Mouse (Mus musculus) thymus, postnatal 10 days (tissue): Measurements from ENCODE around the gene Slc6a21.

Experiments
- DNase-seq, 2 experiments: peaks; one replicate each; pipeline ENCODE4 v3.0.0; 2021; ENCODE audit warnings: low spot score in 2 of 2

Slc6a21 gene

DNA sequence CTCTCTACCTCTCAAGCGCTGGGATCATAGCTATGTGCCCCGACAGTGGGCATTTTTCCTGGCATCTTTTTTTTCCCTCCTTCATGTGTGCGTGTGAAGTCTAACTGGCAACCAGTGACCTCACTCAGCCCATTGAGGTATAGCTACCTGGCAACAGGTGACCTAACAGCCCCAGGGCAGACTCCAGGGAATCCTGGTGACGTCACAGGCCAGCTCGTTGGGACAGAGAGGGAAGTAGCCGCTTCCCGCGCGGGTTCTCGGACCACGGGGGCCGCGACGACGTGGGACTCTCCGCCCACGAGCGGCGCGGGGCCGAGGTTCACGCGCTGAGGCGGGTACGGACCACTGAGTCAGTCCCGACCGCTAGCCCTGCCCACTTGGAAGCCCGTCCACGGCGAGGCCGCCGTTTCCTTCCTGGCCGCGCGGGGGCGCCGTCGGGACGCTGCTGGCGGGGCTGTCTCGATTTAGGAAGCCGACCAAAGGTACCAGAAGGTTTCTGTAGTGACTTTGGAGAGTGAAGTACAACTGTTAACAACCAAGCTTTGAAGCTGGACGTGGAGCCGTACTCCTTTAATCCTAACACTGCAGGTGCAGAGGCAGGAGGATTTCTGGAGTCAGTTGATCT lies at the start of gene Slc6a21:
TSS of gene Slc6a21 (plus strand) at position 378 of the 625 bp plus-strand sequence.
- peak; percentile 30 to 76 for DNase-seq

DNA sequence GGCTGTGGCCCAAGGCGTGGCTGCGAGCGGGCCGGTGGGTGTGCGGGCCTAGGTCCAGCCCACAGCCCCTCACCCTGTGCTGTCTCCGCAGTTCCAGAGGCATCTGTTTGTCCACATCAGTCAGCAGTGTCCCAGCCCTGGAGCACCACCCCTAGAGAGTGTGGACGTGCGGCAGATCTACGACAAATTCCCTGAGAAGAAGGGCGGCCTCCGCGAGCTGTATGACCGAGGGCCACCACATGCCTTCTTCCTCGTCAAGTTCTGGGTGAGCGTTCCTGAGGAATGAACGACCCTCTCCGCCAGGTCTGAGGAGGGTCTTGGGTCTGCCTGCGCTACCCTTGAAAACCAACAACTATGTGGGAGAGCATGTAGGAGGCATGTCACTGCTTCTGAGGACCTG lies 48.8 kb upstream of the Slc6a21 start:
- no peak for DNase-seq

DNA sequence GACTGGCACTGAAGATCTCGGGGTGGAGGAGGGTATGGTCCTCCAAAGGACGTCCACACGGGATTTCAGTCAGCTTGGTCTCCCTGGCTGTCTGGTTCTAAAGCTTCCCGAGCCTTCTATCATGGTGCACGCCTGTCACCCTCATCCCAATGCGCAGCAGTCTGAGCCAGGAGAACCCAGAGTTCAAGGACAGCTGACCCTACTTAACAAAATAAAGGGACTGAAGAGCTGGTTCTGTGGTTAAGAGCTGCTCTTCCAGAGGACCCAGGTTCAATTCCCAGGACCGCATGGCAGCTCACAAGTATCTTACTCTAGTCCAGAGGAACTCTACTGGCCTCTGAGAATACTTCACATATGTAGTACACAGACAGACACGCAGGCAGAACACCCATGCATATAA lies 48.3 kb upstream of the Slc6a21 start:
- no peak for DNase-seq

GRCm38 (mm10) chr7:45229459-45230203 lies 47.7 kb upstream of the Slc6a21 start:
- no peak for DNase-seq

DNA sequence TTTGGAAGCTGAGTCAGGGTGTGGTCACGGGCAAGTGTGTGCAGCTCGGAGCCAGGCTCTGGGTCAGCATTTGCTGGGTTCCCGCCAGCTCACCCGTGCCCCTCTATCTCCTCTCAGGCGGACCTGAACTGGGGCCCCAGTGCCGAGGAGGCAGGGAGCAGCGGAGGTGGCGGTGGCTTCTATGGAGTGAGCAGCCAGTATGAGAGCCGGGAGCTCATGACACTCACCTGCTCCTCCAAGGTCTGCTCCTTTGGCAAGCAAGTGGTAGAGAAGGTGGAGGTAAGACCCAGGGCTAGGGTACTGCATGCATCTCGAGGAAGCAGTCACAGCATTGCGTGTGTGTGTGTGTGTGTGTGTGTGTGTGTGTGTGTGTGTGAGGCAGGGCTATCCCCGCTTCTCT lies 46.1 kb upstream of the Slc6a21 start:
- no peak for DNase-seq

- DNase-seq = no peak
Measured at GRCm38 (mm10) chr7:45231941-45232340, 45.4 kb upstream of the Slc6a21 start.

GRCm38 (mm10) chr7:45232716-45233465 lies 44.4 kb upstream of the Slc6a21 start:
- DNase-seq = no peak

GRCm38 (mm10) chr7:45233580-45234332 lies 43.6 kb upstream of the Slc6a21 start:
- no peak for DNase-seq

DNA sequence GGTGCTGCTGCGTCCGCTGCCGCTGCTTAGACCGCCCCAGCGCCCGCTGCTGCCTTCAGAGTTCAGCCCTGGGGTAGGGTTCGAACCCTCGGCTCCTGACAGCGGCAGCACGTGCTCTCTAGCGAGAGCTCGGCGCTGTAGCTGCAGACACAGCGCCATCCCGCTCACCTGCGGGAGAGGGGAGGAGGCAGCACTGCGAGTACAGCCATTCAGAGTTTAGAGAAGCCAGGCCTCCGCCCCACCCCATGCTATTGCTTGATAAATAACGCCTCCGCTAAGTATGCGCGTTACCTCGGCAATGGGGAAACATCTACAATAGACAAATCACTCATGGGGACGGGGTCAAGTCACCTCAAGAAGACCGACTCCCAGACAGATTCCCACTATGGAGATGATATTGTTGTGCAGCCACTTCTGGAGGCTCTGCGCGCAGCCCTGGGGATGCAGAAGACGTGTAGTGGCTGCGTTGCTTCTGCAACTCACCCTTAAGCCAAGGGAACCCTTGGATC lies 42.9 kb upstream of the Slc6a21 start:
- no peak for DNase-seq

- DNase-seq = no peak
Measured at GRCm38 (mm10) chr7:45234922-45235571, 42.3 kb upstream of the Slc6a21 start.

DNA sequence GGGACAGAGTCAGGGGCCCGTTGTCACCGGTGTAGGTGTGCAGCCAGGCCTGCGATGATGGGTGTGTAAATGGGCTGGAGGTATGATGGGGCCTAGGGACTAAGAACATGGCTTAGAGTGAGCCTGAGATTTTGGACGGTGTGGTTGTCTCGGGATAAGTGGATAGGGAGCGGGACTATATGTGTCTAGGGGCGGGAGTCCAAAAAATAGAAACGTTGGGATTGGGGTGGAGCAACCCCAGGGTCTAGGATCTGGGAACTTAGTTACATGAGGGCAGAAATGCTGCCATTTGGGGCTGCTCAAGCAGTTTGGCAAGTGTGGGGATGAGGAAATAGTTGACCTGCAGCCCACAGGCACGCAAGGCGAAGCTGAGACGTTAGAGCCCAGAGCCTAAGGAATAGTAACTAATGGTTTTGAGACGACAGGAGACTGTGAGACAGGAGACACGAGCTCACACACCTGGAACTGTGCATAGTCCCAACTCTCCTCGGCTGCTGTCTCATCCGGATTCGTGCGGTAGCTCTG lies 41.6 kb upstream of the Slc6a21 start:
- no peak for DNase-seq

DNA sequence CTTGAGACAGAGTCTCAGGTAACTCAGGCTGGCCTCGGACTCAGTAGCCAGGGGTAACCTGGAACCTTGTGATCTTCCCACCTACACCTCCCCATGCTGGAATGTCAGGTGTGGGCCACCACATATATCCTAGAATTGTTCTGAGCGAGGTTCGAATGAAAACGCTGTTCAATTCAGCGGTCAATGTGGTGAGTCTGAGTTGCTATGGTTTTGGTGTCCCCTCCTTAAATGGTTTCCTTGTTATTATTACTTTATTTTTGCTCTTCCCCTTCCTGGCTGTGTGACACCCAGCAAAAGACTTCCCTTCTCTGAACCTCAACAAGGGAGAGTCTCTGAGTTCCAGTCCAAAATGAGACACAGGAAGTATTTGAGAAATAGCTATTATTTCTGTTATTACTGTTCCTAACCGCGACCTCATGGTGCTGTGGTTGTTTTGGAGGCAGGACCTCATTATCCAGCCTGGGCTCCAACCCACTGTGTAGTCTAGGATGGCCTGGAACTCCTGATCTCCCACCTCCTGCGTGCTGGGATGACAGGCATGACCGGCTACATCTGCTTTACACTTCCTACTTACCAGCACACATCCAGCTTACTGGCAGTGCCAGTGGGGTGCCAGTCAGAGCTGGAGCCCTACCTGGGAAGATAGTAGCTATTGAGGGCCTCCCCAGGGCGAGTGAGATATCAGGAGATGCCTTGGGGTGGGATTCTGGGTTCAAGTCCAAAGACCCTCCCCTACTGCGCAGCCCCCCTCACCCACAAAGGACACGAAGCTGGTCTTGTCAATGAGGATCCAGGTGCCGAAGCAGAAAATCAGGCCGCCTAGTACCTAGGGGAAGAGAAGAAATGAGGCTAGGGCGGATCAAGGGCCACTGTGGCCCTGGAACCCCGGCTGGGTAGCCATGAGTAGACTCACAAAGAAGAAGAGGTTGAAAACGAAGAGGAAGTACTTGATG lies 39.3 kb upstream of the Slc6a21 start:
- no peak for DNase-seq

DNA sequence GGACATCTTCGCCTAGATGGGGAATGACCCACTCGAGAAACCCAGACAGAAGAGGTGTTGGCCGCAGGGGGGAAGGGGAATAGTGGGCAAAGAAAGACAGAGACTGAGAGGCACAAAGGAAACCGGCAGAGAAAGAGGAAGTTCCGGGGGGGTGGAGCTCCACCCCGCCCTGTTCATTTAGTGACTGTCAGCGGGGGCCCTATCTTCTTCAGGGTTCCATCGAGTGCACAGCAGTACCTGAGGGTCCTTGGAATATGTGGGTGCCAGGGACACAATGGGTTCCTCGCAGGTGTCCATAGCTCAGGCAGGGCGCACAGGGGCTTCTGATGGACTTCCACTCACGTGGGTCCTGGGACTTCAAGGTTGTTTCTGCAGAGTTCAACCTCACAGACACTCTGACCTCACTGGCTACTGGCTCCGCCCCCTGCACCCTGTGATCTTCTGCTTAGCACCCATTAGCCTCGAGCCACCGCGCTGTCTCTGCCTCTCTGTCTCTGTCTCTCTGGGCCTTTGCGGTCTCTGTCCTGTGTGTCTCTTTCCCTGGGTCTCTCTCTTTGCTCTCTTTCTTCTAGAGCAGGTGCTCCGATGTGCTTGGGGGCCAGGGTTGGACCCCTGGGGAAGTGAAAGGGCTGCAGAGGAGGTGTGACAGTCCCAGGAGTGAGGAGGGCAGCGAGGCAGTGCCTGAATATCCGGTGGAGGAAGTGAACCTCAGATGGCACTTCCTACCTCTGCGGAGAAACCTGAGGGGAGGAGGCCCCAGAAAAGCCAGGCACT lies 38.4 kb upstream of the Slc6a21 start, which contains the start of gene Cd37:
TSS of gene Cd37 (minus strand) at position 393 of the 774 bp plus-strand sequence.
- peak; percentile 60 to 63 for DNase-seq

- DNase-seq = no peak
Measured at GRCm38 (mm10) chr7:45240109-45240508, 37.2 kb upstream of the Slc6a21 start.

DNA sequence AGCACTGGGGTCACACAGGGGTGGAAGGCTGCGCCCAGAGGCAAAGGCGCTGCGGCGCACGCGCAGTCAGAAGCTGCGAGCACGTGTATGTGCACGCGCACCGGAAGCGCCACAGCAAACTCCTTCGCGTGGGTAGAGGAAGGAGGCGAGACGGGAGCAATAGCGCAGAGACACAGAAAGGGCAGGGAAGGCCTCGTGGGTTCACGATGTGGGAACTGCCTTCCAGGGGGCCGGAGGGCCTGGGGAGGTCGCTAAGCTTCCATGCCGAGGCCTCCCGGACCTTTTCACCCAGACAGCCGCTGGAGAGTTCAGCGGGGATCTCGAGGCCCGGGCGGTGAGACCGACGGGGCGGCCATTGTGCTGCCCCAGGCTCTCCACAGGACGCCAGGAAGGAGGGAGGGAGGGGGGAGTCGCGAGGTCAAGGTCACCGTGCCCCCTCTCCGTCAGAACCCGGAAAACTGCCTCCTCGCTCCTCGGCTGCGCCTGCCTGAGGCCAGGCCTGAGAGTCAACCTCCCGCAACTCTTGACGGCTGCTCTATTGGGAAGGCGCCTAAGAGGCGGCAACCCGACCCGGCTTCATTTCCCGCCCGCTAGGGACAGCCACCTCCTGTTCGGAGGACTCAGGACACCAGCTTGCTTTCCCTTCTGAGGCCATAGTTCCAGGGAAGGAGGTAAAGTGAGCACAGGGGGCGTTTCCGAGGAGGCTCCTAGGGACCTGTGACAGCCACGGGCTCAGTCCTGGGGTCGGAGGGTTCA lies 36.5 kb upstream of the Slc6a21 start, which contains the start of gene Slc6a16:
TSS of gene Slc6a16 (plus strand) at position 453 of the 756 bp plus-strand sequence.
- DNase-seq = no peak

DNA sequence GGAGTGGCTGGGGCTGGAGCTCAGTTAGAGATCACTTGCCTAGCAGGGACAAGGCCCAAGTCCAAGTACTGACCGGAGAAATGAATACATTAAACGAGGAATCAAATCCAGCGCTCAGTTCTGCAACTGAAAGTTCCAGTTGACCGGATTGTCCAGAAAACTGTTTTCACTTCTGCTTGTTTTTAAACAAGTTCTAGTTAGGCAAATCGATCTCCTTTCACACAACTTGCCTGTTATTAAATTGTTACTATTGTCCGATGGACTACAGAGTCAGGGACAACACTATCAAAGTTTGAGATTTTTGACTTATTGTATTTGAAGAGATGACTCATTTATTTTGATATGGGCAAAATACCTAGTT lies 35.9 kb upstream of the Slc6a21 start:
- no peak for DNase-seq

DNA sequence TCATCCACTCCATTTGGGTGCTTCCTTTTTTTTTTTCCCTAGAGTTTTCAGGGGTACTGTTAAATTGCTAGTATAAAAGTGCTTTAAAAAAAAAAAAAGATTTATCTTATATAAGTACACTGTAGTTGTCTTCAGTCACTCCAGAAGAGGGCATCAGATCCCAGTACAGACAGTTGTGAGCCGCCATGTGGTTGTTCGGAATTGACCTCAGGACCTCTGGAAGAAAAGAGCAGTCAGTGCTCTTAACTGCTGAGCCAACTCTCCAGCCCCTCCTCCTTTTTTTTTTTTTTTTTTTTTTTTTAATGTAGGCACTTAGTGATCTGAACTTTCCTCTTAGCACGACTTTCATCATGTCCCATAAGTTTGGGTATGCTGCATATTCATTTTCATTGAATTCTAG lies 29.6 kb upstream of the Slc6a21 start:
- DNase-seq = no peak

DNA sequence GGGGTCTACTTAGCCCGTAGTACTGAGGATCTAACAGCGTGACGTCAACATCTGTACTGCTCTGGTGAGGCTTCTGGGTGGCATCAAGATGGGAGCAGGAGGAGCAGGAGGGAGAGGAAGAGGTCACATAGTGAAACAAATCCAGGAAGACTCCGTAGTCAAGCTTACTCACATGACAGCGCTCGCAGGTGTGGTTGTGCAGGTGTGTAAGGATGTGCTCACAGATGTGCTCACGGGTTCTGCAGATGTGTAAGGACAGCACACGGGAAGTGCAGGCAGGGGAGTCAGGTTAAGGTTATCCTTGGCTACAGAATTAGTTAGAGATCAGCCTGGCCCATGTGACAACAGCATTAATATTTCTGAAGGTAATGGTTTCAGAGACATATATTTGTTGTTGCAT lies 23.5 kb upstream of the Slc6a21 start:
- DNase-seq = no peak
